Mouse (Mus musculus): ENCODE results near the gene Parp3.

Gene Parp3

GRCm38 (mm10) chr9:106475046-106475445 is 1.7 kb downstream of the Parp3 start:
- in situ Hi-C loops (cut with MseI, MboI): no loop called here

GRCm38 (mm10) chr9:106474456-106474855 is 2.3 kb downstream of the Parp3 start:
- in situ Hi-C loops (cut with MseI, MboI): no loop called here

GRCm38 (mm10) chr9:106473753-106474105 is 3.0 kb downstream of the Parp3 start:
- in situ Hi-C loops (cut with MseI, MboI): no loop called here

- in situ Hi-C loops (cut with MseI, MboI): no loop called here
Measured at GRCm38 (mm10) chr9:106473081-106473752, 3.5 kb downstream of the Parp3 start.

GRCm38 (mm10) chr9:106472321-106472720 is 4.4 kb downstream of the Parp3 start:
- in situ Hi-C loops (cut with MseI, MboI): no loop called here

GRCm38 (mm10) chr9:106471892-106472291 is 4.9 kb downstream of the Parp3 start:
- in situ Hi-C loops (cut with MseI, MboI): no loop called here

GRCm38 (mm10) chr9:106470991-106471750 is 5.6 kb downstream of the Parp3 start:
- in situ Hi-C loops (cut with MseI, MboI): no loop called here

- in situ Hi-C loops (cut with MseI, MboI): no loop called here
Measured at GRCm38 (mm10) chr9:106469776-106470175, 7.0 kb downstream of the Parp3 start.

- in situ Hi-C loops (cut with MseI, MboI): no loop called here
Measured at GRCm38 (mm10) chr9:106469317-106469716, 7.4 kb downstream of the Parp3 start.

GRCm38 (mm10) chr9:106467746-106468145 is 9.0 kb downstream of the Parp3 start:
- in situ Hi-C loops (cut with MseI, MboI): no loop called here

GRCm38 (mm10) chr9:106466721-106467120 is 10.0 kb downstream of the Parp3 start:
- in situ Hi-C loops (cut with MseI, MboI): no loop called here

GRCm38 (mm10) chr9:106465571-106466200 is 11.1 kb downstream of the Parp3 start, which contains the start of gene Gpr62:
TSS of gene Gpr62 (minus strand) at chr9:106465938.
- in situ Hi-C loops (cut with MseI, MboI): no loop called here

GRCm38 (mm10) chr9:106464751-106465541 is 11.8 kb downstream of the Parp3 start:
- in situ Hi-C loops (cut with MseI, MboI): no loop called here

- in situ Hi-C loops (cut with MseI, MboI): no loop called here
Measured at GRCm38 (mm10) chr9:106463122-106464063, 13.4 kb downstream of the Parp3 start.

- in situ Hi-C loops (cut with MseI, MboI): no loop called here
Measured at GRCm38 (mm10) chr9:106462430-106462800, 14.3 kb downstream of the Parp3 start.

GRCm38 (mm10) chr9:106461641-106462429 is 14.9 kb downstream of the Parp3 start:
- in situ Hi-C loops (cut with MseI, MboI): no loop called here

- in situ Hi-C loops (cut with MseI, MboI): no loop called here
Measured at GRCm38 (mm10) chr9:106461026-106461415, 15.7 kb downstream of the Parp3 start.

- in situ Hi-C loops (cut with MseI, MboI): no loop called here
Measured at GRCm38 (mm10) chr9:106460401-106461025, 16.2 kb downstream of the Parp3 start.

GRCm38 (mm10) chr9:106459946-106460345 is 16.8 kb downstream of the Parp3 start:
- in situ Hi-C loops (cut with MseI, MboI): no loop called here

- in situ Hi-C loops (cut with MseI, MboI): no loop called here
Measured at GRCm38 (mm10) chr9:106457920-106458319, 18.8 kb downstream of the Parp3 start.

All from mouse trophoblast stem cell (cell line).